Mouse (Mus musculus) heart, embryonic 10.5 days (tissue): Measurements from ENCODE around the gene Wwox. TPM values are rescaled to one million over a fixed set of nuclear protein-coding genes. Genes with fewer than 3 reads are reported as not detected.

ENCODE experiments used
- DNase-seq: peaks from one replicate; pipeline ENCODE4 v3.0.0-alpha.2; 2017; ENCODE audit warnings: low spot score
- H3K27ac ChIP-seq: fragments of 300-500 bp; sonication (generic); 2 replicates; pipeline ENCODE4 v1.5.1; 2016; ENCODE audit warnings: mild to moderate bottlenecking
- H3K27me3 ChIP-seq: fragments of 300-500 bp; sonication (generic); 2 replicates; pipeline ENCODE4 v1.6.1; 2016; ENCODE audit warnings: mild to moderate bottlenecking; ENCODE audit not compliant: poor library complexity, insufficient read depth, severe bottlenecking
- H3K36me3 ChIP-seq: fragments of 300-500 bp; sonication (generic); 2 replicates; pipeline ENCODE4 v1.6.1; 2016; ENCODE audit warnings: mild to moderate bottlenecking, moderate library complexity
- H3K4me1 ChIP-seq: fragments of 300-500 bp; sonication (generic); 2 replicates; pipeline ENCODE4 v1.6.1; 2016; ENCODE audit warnings: mild to moderate bottlenecking
- H3K4me3 ChIP-seq: fragments of 300-500 bp; sonication (generic); 2 replicates; pipeline ENCODE4 v1.5.1; 2016; ENCODE audit warnings: mild to moderate bottlenecking, moderate library complexity
- H3K9me3 ChIP-seq: fragments of 300-500 bp; sonication (generic); 2 replicates; pipeline ENCODE4 v1.6.1; 2016; ENCODE audit warnings: mild to moderate bottlenecking, moderate library complexity
- WGBS: fragments of 180-500 bp; shearing (Covaris S2); methylation state at CpG from one replicate; pipeline ENCODE4 v1.1.7; 2016; 5-methylcytosine and 5-hydroxymethylcytosine counted together
- polyA plus RNA-seq: library from polyadenylated mRNA; unstranded; fragments of >200 nt; fragmentation: Nextera tagmentation; extraction: Ambion mirVana; gene quantifications from 2 replicates; pipeline ENCODE4 v1.2.1, GENCODE M21; 2016

Wwox gene
- polyA plus RNA-seq, 1 experiment from 2014 or later = 9.8 TPM

GRCm38 (mm10) chr8:114562486-114562885 lies 123.0 kb downstream of the Wwox start:
- Histone ChIP-seq H3K27ac (no peak overlapping the region), H3K36me3 (no peaks in the 10 kb centered on the region), H3K4me1 (no peaks in the 10 kb centered on the region), H3K27me3 (peaks cover 8% of the 10 kb centered on the region), H3K9me3 (no peaks in the 10 kb centered on the region), H3K4me3 (no peak overlapping the region)
- DNase-seq = no peak
- WGBS = 86% methylated on average over 13 of the region's 13 CpGs

DNA sequence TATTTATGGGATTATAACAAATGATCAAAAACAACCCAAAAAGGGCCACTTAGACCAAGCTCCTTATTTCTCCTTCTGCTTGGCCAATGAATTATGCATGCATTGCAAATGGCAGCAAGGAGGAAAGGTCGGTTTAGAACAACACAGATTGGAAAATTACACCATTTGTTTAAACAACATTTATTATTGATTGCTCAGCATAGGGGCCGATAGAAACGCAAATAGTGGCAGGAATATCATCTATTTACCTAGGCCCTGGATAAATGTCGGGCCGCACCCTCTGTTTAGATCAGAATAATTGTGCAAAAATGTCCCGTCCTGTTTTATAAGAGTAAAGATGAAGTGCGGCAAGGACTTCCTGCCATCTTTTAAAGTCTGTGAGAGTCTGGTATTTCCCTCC lies 123.9 kb downstream of the Wwox start:
- 89% methylated on average over 7 of the region's 7 CpGs for WGBS
- H3K27me3 ChIP-seq = peaks cover 8% of the 10 kb centered on the region
- H3K4me3 ChIP-seq = no peak overlapping the region
- no peaks in the 10 kb centered on the region for H3K9me3 ChIP-seq
- no peaks in the 10 kb centered on the region for H3K36me3 ChIP-seq
- DNase-seq = no peak
- H3K27ac ChIP-seq = no peak overlapping the region
- H3K4me1 ChIP-seq = no peaks in the 10 kb centered on the region

GRCm38 (mm10) chr8:114564036-114564435 lies 124.6 kb downstream of the Wwox start:
- Histone ChIP-seq H3K9me3 (no peaks in the 10 kb centered on the region), H3K27ac (no peak overlapping the region), H3K4me1 (no peaks in the 10 kb centered on the region), H3K27me3 (peaks cover 8% of the 10 kb centered on the region), H3K36me3 (no peaks in the 10 kb centered on the region), H3K4me3 (no peak overlapping the region)
- WGBS = 84% methylated on average over 6 of the region's 6 CpGs
- DNase-seq = no peak

GRCm38 (mm10) chr8:114568531-114569166 lies 129.2 kb downstream of the Wwox start:
- DNase-seq = no peak
- 81% methylated on average over 16 of the region's 16 CpGs for WGBS
- H3K27me3 ChIP-seq = peaks cover 3% of the 10 kb centered on the region; the same call in 1 of the 2 replicates
- H3K4me3 ChIP-seq = no peak overlapping the region
- no peaks in the 10 kb centered on the region for H3K36me3 ChIP-seq
- H3K27ac ChIP-seq = no peak overlapping the region
- no peaks in the 10 kb centered on the region for H3K4me1 ChIP-seq
- no peaks in the 10 kb centered on the region for H3K9me3 ChIP-seq

DNA sequence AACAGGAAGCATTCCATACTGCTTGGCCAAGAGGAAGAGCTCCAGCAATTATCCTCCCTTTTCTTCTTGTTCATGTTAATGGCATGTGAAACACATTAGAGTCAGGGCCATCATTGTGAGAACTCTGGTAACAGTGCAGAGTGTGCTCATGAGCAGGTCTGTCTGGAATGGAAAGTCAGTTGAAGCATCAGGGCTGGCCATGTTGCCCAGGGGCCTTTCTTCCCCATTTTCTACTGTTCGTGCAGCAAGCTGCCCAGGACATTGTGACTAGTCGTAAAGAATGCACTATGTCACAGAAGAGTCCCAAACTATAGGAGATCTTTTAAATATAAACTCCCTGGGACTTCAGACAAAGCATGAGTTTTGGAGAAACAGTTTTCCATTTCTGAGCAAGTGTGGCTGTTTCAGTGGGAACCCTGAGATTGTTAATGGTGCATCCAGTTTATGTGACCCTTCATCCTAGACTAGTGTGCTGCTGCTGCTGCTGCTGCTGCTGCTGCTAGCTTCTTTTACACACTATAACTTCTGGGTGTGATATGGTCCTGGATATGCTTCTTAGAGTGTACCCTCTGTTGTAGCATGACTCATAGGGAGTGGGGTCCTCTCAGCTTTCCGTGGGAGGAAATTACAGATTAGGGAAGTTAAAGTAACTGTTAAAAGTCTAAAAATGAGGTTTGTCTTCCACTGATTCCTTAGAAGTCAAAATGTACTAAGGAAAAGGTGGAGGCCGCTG lies 133.7 kb downstream of the Wwox start:
- Histone ChIP-seq H3K36me3 (peaks cover under 1% of the 10 kb centered on the region; the same call in 1 of the 2 replicates), H3K27me3 (no peaks in the 10 kb centered on the region), H3K9me3 (no peaks in the 10 kb centered on the region), H3K4me3 (no peak overlapping the region), H3K27ac (no peak overlapping the region), H3K4me1 (no peaks in the 10 kb centered on the region)
- 73% methylated on average over 4 of the region's 4 CpGs for WGBS
- no peak for DNase-seq

GRCm38 (mm10) chr8:114573747-114574093 lies 134.3 kb downstream of the Wwox start:
- Histone ChIP-seq H3K27ac (no peak overlapping the region), H3K4me1 (no peaks in the 10 kb centered on the region), H3K9me3 (no peaks in the 10 kb centered on the region), H3K27me3 (no peaks in the 10 kb centered on the region), H3K4me3 (no peak overlapping the region), H3K36me3 (peaks cover 3% of the 10 kb centered on the region; the same call in 1 of the 2 replicates)
- DNase-seq = no peak
- 76% methylated on average over 8 of the region's 8 CpGs for WGBS

DNA sequence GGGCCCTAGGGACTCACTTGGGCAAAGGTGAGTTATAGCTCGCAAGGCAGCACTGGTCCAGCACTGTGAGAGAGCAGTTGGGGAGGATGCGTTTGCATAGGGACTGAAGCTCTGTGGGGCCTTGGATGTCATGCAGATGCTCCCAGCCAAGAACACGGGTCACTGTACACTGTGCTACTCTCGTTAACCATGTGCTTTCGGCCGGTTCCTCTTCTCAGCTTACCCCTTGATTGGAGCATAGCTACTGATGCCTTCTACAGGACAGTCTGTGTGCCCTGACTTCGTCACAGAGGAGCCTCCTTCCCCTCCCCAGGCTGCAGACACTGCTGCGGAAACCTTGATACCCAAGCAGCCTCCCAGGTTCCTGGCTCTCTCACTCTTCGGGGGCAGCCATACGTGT lies 139.8 kb downstream of the Wwox start:
- no peak for DNase-seq
- H3K4me1 ChIP-seq = no peaks in the 10 kb centered on the region
- H3K4me3 ChIP-seq = no peak overlapping the region
- H3K36me3 ChIP-seq = peaks cover 3% of the 10 kb centered on the region; the same call in 1 of the 2 replicates
- WGBS = 84% methylated on average over 10 of the region's 10 CpGs
- no peaks in the 10 kb centered on the region for H3K27me3 ChIP-seq
- no peaks in the 10 kb centered on the region for H3K9me3 ChIP-seq
- H3K27ac ChIP-seq = no peak overlapping the region

DNA sequence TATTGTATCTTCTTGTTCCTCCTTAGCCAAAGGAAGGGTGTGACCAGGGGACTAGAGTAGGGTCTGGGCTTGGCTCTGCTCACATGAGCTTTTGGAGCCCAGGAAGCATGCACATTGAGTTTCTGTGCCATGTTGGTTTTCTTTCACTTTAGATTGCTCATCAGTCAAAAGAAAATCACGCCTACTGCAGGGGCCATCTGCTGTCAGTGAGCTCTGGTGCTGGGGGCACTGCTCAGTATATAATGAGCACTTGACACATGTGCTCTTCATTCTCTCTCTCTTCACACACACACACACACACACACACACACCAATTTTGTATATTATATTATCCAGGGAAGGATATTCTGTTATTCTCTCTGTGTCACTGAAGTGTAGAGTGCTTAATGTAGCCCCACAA lies 141.2 kb downstream of the Wwox start:
- DNase-seq = no peak
- Histone ChIP-seq H3K27me3 (no peaks in the 10 kb centered on the region), H3K9me3 (no peaks in the 10 kb centered on the region), H3K36me3 (peaks cover 3% of the 10 kb centered on the region; the same call in 1 of the 2 replicates), H3K27ac (no peak overlapping the region), H3K4me1 (no peaks in the 10 kb centered on the region), H3K4me3 (no peak overlapping the region)
- WGBS = 81% methylated on average over 1 of the region's 1 CpGs

DNA sequence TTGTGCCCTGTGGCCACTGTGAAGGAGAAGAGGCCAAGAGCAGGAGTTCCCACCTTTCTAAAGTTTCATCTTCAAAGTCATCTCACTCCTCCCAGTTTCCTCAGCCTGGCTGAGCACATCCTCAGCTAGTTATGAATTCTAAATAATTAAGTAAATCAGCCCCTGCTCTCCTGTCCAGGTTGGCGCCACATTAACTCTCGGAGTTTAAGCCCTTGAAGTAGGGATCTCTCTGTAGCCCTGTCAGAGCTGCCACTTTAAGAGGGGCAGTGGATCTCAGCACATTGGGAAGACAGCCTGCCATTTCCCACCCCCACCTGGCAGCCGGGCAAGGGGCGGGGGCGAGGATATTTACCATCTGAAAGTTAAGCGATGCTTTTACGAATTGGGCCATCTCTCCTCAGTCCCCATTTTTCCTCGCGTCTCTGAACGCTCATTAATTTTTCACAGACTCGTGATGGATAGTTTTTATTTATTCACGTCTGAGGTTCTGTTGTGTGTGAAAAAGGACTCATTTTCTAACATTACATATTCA lies 150.9 kb downstream of the Wwox start:
- H3K4me3 ChIP-seq = no peak overlapping the region
- no peaks in the 10 kb centered on the region for H3K9me3 ChIP-seq
- DNase-seq = no peak
- H3K27ac ChIP-seq = no peak overlapping the region
- H3K4me1 ChIP-seq = no peaks in the 10 kb centered on the region
- no peaks in the 10 kb centered on the region for H3K27me3 ChIP-seq
- no peaks in the 10 kb centered on the region for H3K36me3 ChIP-seq
- WGBS = 78% methylated on average over 12 of the region's 12 CpGs

DNA sequence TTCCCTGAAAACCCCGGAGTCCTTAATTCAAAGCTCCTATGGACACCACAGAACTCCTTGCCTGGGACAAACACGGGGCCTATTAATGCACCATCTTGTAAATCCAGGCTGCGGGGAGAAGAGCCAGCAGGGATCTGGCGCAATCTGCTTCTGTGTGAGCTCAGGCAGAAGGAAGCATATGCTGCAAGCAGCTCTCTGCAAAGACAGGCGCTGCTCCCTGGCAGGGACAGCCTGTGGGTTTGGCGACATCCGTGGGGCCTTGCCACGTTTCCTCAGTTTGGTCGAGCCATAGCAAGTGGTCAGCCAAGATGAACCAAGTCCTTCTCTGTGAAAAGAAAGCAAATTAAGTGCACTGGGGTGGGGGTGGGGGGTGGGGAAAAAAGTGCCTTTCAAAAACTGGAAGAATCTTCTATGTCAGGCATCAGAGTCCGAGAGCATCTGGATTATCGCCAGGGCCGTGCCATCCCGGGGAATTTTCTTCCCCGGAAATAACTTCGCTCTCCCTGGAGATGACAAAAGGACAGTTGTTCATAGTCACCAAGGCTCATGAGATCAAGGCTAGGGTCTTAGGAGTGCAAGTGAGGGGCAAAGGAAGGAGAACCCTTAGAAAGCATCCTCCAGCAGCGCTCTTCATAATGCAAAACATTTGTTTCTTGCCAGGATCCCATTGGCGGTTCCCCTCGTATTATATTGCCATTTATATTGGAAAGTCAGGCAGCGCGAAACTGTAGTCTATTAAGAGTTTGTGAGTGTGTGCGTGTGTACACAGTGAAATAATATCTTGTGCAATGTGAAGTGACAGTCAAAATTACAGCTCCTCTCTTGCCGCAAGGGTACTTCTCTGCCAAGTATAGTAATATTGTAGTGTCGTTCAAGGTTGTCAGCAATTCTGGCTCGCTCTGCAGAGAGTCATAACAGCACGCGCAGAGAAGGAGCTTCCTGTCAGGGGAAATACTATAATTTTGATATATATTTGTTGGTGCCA lies 152.1 kb downstream of the Wwox start:
- H3K27ac ChIP-seq = no peak overlapping the region
- WGBS = 72% methylated on average over 26 of the region's 26 CpGs
- no peak for DNase-seq

GRCm38 (mm10) chr8:114593424-114594157 lies 154.1 kb downstream of the Wwox start:
- Histone ChIP-seq H3K4me1 (no peaks in the 10 kb centered on the region), H3K27me3 (no peaks in the 10 kb centered on the region), H3K9me3 (0 out of 2 replicates have a peak, but pooled peaks cover 4% of the 10 kb centered on the region), H3K27ac (no peak overlapping the region), H3K36me3 (no peaks in the 10 kb centered on the region), H3K4me3 (no peak overlapping the region)
- DNase-seq = no peak
- 75% methylated on average over 19 of the region's 19 CpGs for WGBS

More for the DNA sequence above, 152.1 kb downstream of the Wwox start:
- Histone ChIP-seq H3K9me3 (0 out of 2 replicates have a peak, but pooled peaks cover 4% of the 10 kb centered on the region), H3K36me3 (no peaks in the 10 kb centered on the region), H3K27me3 (no peaks in the 10 kb centered on the region), H3K4me3 (no peak overlapping the region), H3K4me1 (no peaks in the 10 kb centered on the region)

- WGBS = 74% methylated on average over 5 of the region's 5 CpGs
- no peaks in the 10 kb centered on the region for H3K36me3 ChIP-seq
- no peak overlapping the region for H3K4me3 ChIP-seq
- H3K9me3 ChIP-seq = 0 out of 2 replicates have a peak, but pooled peaks cover 4% of the 10 kb centered on the region
- no peaks in the 10 kb centered on the region for H3K27me3 ChIP-seq
- H3K27ac ChIP-seq = no peak overlapping the region
- H3K4me1 ChIP-seq = peaks cover 6% of the 10 kb centered on the region
- DNase-seq = no peak
Measured at GRCm38 (mm10) chr8:114594811-114595210, 155.4 kb downstream of the Wwox start.
